Mouse (Mus musculus) large intestine, adult 2 months (tissue): ENCODE data around the gene Ttc29. TPM values are rescaled to one million over a fixed set of nuclear protein-coding genes. Genes with fewer than 3 reads are reported as not detected.

Experiments used
- polyA plus RNA-seq: library from polyadenylated mRNA; depleted of rRNA; stranded (reverse); fragments of >200 nt; gene quantifications from 2 replicates; pipeline ENCODE4 v1.2.3, GENCODE M21; 2012; rRNA removed

The Ttc29 gene
- polyA plus RNA-seq, 1 experiment: not detected

Other genes with a start within 250 kb of the Ttc29 start
- gene Pou4f2, start 223.3 kb downstream of the Ttc29 start, polyA plus RNA-seq: not detected in 2 replicates